ENCODE assay signal across 20 mouse cellular contexts in genomic region chr12:114939576-114939975, GRCm38 (mm10).
DNase-seq lines count a peak whose midpoint lies in the region; ATAC-seq lines count a peak whose summit lies in the region.
"Had no signal": no experiment of that assay in that cellular context is flagged by ENCODE, and none has a peak within 500 bp of the region (broad histone marks: within the 10 kb centered on the region; RNA-seq: fewer than 3 reads in every experiment).

No protein-coding gene starts in this region.

- peak; percentile 32 for ATAC-seq in CD4-positive, CD25-positive, alpha-beta regulatory T cell, adult 4 months
- ATAC-seq in megakaryocyte progenitor cell, adult 5-6 weeks (replicated peaks; ENCODE audit: poor library complexity): peak; percentile 48; the same call in 1 of the 2 replicates
- ATAC-seq: liver, embryonic 12.5 days had no signal

- peak; percentile 31 for DNase-seq in ZHBTc4 (ENCODE audit: low read depth, low spot score)
- peak; percentile 57 for DNase-seq in thymus, postnatal 4 days
- DNase-seq in left cerebral cortex, adult 18-20 months (ENCODE audit: low spot score in 2 of 2): no peak
- DNase-seq in urinary bladder, postnatal 14 days (ENCODE audit: low spot score): no peak
- DNase-seq in adrenal gland, adult 2 months: no peak
- DNase-seq: adrenal gland, postnatal 25 days; cerebellum, adult 18-20 months; cerebellum, postnatal 36 days; gastrocnemius, adult 2 months; heart, adult 18-20 months; heart, postnatal 4 days; kidney, adult 9 months; kidney, postnatal 25 days; layer of hippocampus, adult 9-11 months; lung, embryonic 14.5 days; lung, postnatal 4 days; right cerebral cortex, postnatal 4 days had no signal

Comparison
In these comparisons a context has a peak if more than half of its experiments do, and no peak if none do; other contexts are left out.
1. DNase-seq: peak in ZHBTc4 (single experiment) and thymus, postnatal 4 days (single experiment); none in left cerebral cortex, adult 18-20 months (0 of 2), urinary bladder, postnatal 14 days (single experiment) and adrenal gland, adult 2 months (single experiment).